Mouse (Mus musculus) thymus, postnatal 14 days (tissue): Measurements from ENCODE around the gene Hist2h2aa2.
A peak's percentile ranks its signal among the peaks of the same experiment; 100 is the strongest.
"Not testable (repeated sequence)": the region's sequence is repeated elsewhere in the genome, so short reads cannot be mapped to it uniquely, and the experiment has no call there.

Experiments used
- DNase-seq: peaks from one replicate; pipeline ENCODE4 v3.0.0; 2021

The Hist2h2aa2 gene

GRCm38 (mm10) chr3:96234914-96235313, 5.2 kb downstream of the Hist2h2aa2 start:
- peak; percentile 50 for DNase-seq

GRCm38 (mm10) chr3:96231758-96232120, 8.3 kb downstream of the Hist2h2aa2 start:
- no peak for DNase-seq

GRCm38 (mm10) chr3:96230910-96231757, 8.9 kb downstream of the Hist2h2aa2 start:
- no peak for DNase-seq

- DNase-seq: no peak
Measured at GRCm38 (mm10) chr3:96230404-96230803, 9.7 kb downstream of the Hist2h2aa2 start.

GRCm38 (mm10) chr3:96228828-96229227, 11.2 kb downstream of the Hist2h2aa2 start:
- DNase-seq: no peak

- DNase-seq: no peak
Measured at GRCm38 (mm10) chr3:96226695-96227648, 13.1 kb downstream of the Hist2h2aa2 start.

GRCm38 (mm10) chr3:96225421-96225820, 14.7 kb downstream of the Hist2h2aa2 start:
- no peak for DNase-seq

- no peak for DNase-seq
Measured at GRCm38 (mm10) chr3:96222774-96223173, 17.3 kb downstream of the Hist2h2aa2 start.

- peak; percentile 46 for DNase-seq
Measured at GRCm38 (mm10) chr3:96221640-96222038, 18.4 kb downstream of the Hist2h2aa2 start.

- DNase-seq: peak; percentile 92
Measured at GRCm38 (mm10) chr3:96220765-96221639, 19.1 kb downstream of the Hist2h2aa2 start, which contains the start of the genes Hist2h2ac and Hist2h2be. Gene Hist2h2ac, minus strand, starts transcription at chr3:96220880. Gene Hist2h2be, plus strand, starts transcription at chr3:96221119.

GRCm38 (mm10) chr3:96220131-96220764, 19.8 kb downstream of the Hist2h2aa2 start:
- not testable (repeated sequence) for DNase-seq

- peak; percentile 82 for DNase-seq
Measured at GRCm38 (mm10) chr3:96219661-96220130, 20.4 kb downstream of the Hist2h2aa2 start, which contains the start of the genes Bola1 and Hist2h2ab. Gene Bola1, minus strand, starts transcription at chr3:96219709. Gene Hist2h2ab, plus strand, starts transcription at chr3:96219865.

GRCm38 (mm10) chr3:96219191-96219641, 20.9 kb downstream of the Hist2h2aa2 start:
- peak; percentile 58 for DNase-seq

GRCm38 (mm10) chr3:96209242-96209641, 30.8 kb downstream of the Hist2h2aa2 start:
- DNase-seq: no peak

GRCm38 (mm10) chr3:96207819-96208218, 32.3 kb downstream of the Hist2h2aa2 start:
- no peak for DNase-seq

- no peak for DNase-seq
Measured at GRCm38 (mm10) chr3:96199731-96200130, 40.3 kb downstream of the Hist2h2aa2 start.

- DNase-seq: not testable (repeated sequence)
Measured at GRCm38 (mm10) chr3:96198601-96199251, 41.4 kb downstream of the Hist2h2aa2 start.

GRCm38 (mm10) chr3:96198181-96198580, 41.9 kb downstream of the Hist2h2aa2 start:
- peak; percentile 64 for DNase-seq

- peak; percentile 87 for DNase-seq
Measured at GRCm38 (mm10) chr3:96197129-96197749, 42.8 kb downstream of the Hist2h2aa2 start.

- DNase-seq: no peak
Measured at GRCm38 (mm10) chr3:96196437-96197128, 43.5 kb downstream of the Hist2h2aa2 start.
